Mouse (Mus musculus) C2C12 (cell line): ENCODE results near the gene Acly. TPM values are rescaled to one million over a fixed set of nuclear protein-coding genes. Genes with fewer than 3 reads are reported as not detected.

Experiments used
- H3K27me3 ChIP-seq: one replicate; pipeline ENCODE4 v1.6.1; 2011; ENCODE audit not compliant: control insufficient read depth, insufficient read depth, insufficient read length
- H3K36me3 ChIP-seq: one replicate; pipeline ENCODE4 v1.6.1; 2011; ENCODE audit not compliant: control insufficient read depth, insufficient read depth
- H3K4me3 ChIP-seq: one replicate; pipeline ENCODE4 v1.5.1; 2011; ENCODE audit warnings: mild to moderate bottlenecking, control low read depth; ENCODE audit not compliant: poor library complexity, insufficient read depth, severe bottlenecking
- H3K79me2 ChIP-seq: one replicate; pipeline ENCODE4 v1.6.1; 2011; ENCODE audit not compliant: control insufficient read depth, insufficient read depth
- H3K79me3 ChIP-seq: one replicate; pipeline ENCODE4 v1.6.1; 2011; ENCODE audit warnings: low read depth, control low read depth
- H3ac ChIP-seq: one replicate; pipeline ENCODE3; 2011; ENCODE audit warnings: low read depth; ENCODE audit not compliant: control insufficient read depth, insufficient read length
- CEBPB ChIP-seq: IDR thresholded peaks from one replicate; pipeline ENCODE4 v1.6.1; 2011; ENCODE audit warnings: low read depth, mild to moderate bottlenecking, control low read depth, moderate library complexity
- CTCF ChIP-seq: IDR thresholded peaks from one replicate; pipeline ENCODE4 v1.5.1; 2011; ENCODE audit not compliant: control insufficient read depth, insufficient read depth, insufficient read length
- FOSL1 ChIP-seq: IDR thresholded peaks from one replicate; pipeline ENCODE4 v1.8.0; 2011; ENCODE audit warnings: mild to moderate bottlenecking, low read length; ENCODE audit not compliant: poor library complexity, insufficient read depth, severe bottlenecking
- MAX ChIP-seq: IDR thresholded peaks from one replicate; pipeline ENCODE4 v1.6.1; 2011; ENCODE audit warnings: mild to moderate bottlenecking, control low read depth
- MYOD1 ChIP-seq: IDR thresholded peaks from one replicate; pipeline ENCODE4 v1.6.1; 2011; ENCODE audit warnings: low read depth; ENCODE audit not compliant: control insufficient read depth, insufficient read length
- MYOG ChIP-seq: IDR thresholded peaks from one replicate; pipeline ENCODE4 v1.6.1; 2011; ENCODE audit not compliant: control insufficient read depth, insufficient read length; ENCODE audit errors: extremely low read depth
- USF1 ChIP-seq: IDR thresholded peaks from one replicate; pipeline ENCODE4 v1.6.1; 2011; ENCODE audit warnings: low read depth, mild to moderate bottlenecking, control low read depth, moderate library complexity
- polyA plus RNA-seq: library from polyadenylated mRNA; unstranded; fragments of >200 nt; fragmentation: generic; extraction: Trizol; gene quantifications from one replicate; pipeline ENCODE4 v1.2.1, GENCODE M21; 2012; ENCODE audit warnings: missing spikeins

Acly gene
- polyA plus RNA-seq, 1 experiment, result 86.6 TPM

DNA sequence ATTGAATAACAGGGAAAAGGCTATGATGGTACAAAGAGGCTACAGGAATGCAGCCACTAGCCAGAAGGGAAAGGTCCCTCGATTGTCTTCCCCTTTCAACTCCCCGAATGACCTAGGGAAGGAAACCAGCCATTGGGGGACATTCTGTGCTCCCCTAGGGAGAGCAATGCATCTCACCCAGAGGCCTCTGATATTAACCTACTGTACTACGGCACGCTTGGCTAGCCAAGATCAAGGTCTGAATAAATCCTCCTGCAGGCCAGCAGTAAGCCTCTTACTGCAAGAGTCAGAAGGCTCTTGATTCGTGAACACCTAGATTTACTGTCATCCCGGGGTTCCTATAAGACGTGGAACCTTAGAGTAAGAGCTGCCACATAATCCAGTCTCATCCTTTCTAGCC lies 27.1 kb downstream of the Acly start:
- TF ChIP-seq CTCF, result no peak
- TF ChIP-seq MAX, result no peak
- Histone ChIP-seq H3K27me3 (no peaks in the 10 kb centered on the region), H3K79me2 (no peaks in the 10 kb centered on the region), H3K36me3 (peaks cover 92% of the 10 kb centered on the region), H3K4me3 (no peak overlapping the region), H3K79me3 (no peaks in the 10 kb centered on the region), H3ac (no peak overlapping the region)

DNA sequence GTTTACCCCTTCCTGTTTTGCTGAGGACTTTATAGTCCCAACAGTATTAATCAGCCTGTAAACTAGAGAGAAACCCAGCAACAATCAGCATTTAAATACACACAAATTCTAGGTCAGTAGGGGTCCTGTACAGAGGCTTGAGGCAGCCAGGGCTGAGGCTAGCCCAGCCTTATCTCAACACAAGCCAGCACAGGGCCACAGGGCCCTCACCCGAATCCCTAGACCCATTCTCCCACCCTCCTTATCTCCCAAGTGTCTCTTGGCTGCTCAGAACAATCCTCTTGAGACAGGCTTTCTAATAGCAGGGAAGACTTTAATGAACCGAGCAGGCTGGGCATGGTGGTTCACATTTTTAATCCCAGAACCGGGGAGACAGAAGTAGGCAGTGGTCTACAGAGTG lies 27.6 kb downstream of the Acly start:
- H3K79me2 ChIP-seq, result no peaks in the 10 kb centered on the region
- no peak for TF ChIP-seq MYOG
- TF ChIP-seq USF1, result no peak
- no peak for TF ChIP-seq FOSL1
- TF ChIP-seq MAX, result no peak
- TF ChIP-seq CTCF, result no peak
- no peak for TF ChIP-seq MYOD1
- TF ChIP-seq CEBPB, result no peak

DNA sequence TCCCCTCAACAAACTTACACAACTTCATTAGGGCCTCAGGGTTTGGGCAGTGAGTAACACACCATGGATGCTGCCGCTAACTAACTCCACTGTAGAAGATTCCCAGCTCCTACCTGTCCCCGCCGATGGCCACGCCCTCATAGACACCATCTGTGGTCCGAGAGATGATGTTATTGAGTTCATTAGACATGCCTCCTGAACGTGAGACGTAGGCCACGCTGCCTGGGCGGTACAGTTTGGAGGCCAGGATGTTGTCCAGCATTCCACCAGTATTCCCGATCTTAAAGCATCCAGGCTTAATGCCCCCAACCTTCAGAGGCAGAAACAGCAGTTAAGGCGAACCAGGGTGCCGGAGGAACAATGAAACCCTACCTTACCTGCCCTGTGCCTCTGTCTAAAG lies 34.0 kb downstream of the Acly start:
- no peak for TF ChIP-seq MAX
- TF ChIP-seq CEBPB, result no peak
- TF ChIP-seq FOSL1, result no peak
- TF ChIP-seq MYOG, result no peak
- no peak for TF ChIP-seq CTCF
- H3K36me3 ChIP-seq, result peaks cover 97% of the 10 kb centered on the region
- no peaks in the 10 kb centered on the region for H3K79me3 ChIP-seq
- no peak overlapping the region for H3ac ChIP-seq
- H3K4me3 ChIP-seq, result no peak overlapping the region
- no peaks in the 10 kb centered on the region for H3K27me3 ChIP-seq
- H3K79me2 ChIP-seq, result no peaks in the 10 kb centered on the region

More for the DNA sequence above, 27.6 kb downstream of the Acly start:
- H3K4me3 ChIP-seq, result no peak overlapping the region
- no peaks in the 10 kb centered on the region for H3K27me3 ChIP-seq
- H3K36me3 ChIP-seq, result peaks cover 92% of the 10 kb centered on the region
- H3K79me3 ChIP-seq, result no peaks in the 10 kb centered on the region
- H3ac ChIP-seq, result no peak overlapping the region

DNA sequence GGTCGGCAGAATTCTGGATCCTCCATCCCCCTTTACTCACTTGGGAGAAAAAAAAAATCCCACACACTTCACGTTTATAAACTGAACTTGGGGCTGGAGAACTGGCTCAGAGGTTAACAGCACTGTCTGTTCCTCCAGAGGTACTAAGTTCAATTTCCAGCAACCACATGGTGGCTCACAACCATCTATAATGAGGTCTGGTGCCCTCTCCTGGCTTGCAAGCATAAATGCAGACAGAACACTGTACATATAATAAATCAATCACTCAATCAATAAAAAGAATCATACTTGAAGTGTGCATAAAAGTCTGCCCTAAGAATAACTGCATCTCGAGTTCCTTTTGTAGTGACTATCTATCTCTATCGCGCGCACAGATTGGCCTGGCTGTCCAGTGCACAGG lies 36.8 kb downstream of the Acly start:
- Histone ChIP-seq H3K4me3 (no peak overlapping the region), H3K79me2 (no peaks in the 10 kb centered on the region), H3K36me3 (peaks cover 95% of the 10 kb centered on the region), H3K27me3 (no peaks in the 10 kb centered on the region), H3ac (no peak overlapping the region), H3K79me3 (no peaks in the 10 kb centered on the region)
- TF ChIP-seq MAX (no peak), CTCF (no peak), MYOG (no peak), FOSL1 (no peak), CEBPB (no peak), MYOD1 (no peak), USF1 (no peak)

DNA sequence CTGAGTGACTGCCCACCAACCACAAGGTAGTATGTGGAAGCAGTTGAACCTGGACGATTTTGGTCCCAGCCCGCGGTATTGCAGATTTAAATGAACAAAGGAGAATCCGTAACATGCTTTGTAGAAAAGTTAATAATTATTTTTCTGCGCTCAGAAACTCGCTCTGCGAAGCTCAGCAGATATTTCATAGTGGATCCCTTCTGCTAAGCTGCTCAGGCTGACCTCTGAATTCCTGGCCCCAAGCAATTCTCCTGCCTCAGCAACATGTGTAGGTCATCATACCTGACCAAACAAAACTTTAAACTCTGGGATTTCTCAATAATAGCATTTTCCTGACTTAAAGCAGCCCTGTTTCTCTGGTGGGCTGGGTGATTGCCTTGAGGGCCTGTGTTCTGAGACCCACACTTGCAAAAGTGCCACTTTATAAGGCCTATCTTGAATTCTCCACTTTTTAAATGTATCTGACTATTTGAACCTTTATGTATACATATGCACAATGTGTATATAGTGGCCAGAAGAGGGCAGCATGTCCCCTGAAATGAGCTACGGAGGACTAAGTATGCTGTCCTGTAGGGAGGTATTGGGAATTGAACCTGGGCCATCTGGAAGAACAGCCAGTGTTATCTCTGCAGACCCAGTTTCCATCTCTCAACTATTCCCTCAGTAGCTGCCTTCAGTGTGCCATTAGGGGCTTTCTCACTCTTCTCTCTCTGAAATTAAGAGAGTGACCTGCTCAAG lies 41.8 kb downstream of the Acly start:
- H3K79me2 ChIP-seq, result no peaks in the 10 kb centered on the region
- H3K4me3 ChIP-seq, result no peak overlapping the region
- no peaks in the 10 kb centered on the region for H3K79me3 ChIP-seq
- H3ac ChIP-seq, result no peak overlapping the region
- peaks cover 97% of the 10 kb centered on the region for H3K36me3 ChIP-seq
- H3K27me3 ChIP-seq, result no peaks in the 10 kb centered on the region
- TF ChIP-seq CTCF, result no peak
- no peak for TF ChIP-seq FOSL1
- no peak for TF ChIP-seq MYOD1
- TF ChIP-seq CEBPB, result no peak
- no peak for TF ChIP-seq USF1
- no peak for TF ChIP-seq MAX
- no peak for TF ChIP-seq MYOG

DNA sequence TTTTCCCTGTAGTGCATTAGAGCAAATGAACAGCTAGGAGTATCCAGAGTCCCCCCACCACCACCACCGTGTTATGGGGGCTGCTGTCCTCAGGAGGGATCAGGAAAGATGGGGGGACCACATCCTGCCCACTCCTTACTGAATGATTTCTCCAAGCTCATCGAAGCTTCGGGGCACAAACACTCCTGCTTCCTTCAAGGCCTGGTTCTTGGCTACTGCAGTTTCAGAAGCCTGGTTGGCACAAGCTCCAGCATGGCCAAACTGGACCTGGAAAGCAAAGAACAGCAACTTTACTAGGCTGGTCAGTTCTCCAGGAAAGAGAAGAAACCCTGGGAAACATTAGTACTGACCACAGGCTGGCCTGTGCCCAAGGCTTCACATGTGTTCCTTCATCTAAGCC lies 43.3 kb downstream of the Acly start:
- Histone ChIP-seq H3K36me3 (peaks cover 94% of the 10 kb centered on the region), H3K79me2 (no peaks in the 10 kb centered on the region), H3K4me3 (no peak overlapping the region), H3ac (no peak overlapping the region), H3K27me3 (no peaks in the 10 kb centered on the region), H3K79me3 (no peaks in the 10 kb centered on the region)
- TF ChIP-seq MYOD1 (no peak), MAX (no peak), FOSL1 (no peak), CEBPB (no peak), USF1 (no peak), CTCF (no peak), MYOG (no peak)
